Mouse (Mus musculus): ENCODE measurements at regions not wholly inside any gene's neighbourhood (a gene's known extent, or its start where the extent isn't known, plus 50 kb on each side); places are given as distances from the start of the nearest gene placed in this dataset.

- no peak for DNase-seq (ENCODE audit: low read depth, low spot score)
These were observed 206.6 kb downstream of the Rsl24d1 start for GRCm38 (mm10) chr9:73319704-73320307.

GRCm38 (mm10) chr9:73331066-73331465, 217.8 kb downstream of the Rsl24d1 start:
- DNase-seq (ENCODE audit: low read depth, low spot score): no peak

GRCm38 (mm10) chr9:73336039-73336438, 222.8 kb downstream of the Rsl24d1 start:
- no peak for DNase-seq (ENCODE audit: low read depth, low spot score)

GRCm38 (mm10) chr9:73337045-73337740, 224.0 kb downstream of the Rsl24d1 start:
- no peak for DNase-seq (ENCODE audit: low read depth, low spot score)

GRCm38 (mm10) chr9:73355876-73356275, 242.7 kb downstream of the Rsl24d1 start:
- no peak for DNase-seq (ENCODE audit: low read depth, low spot score)

- DNase-seq (ENCODE audit: low read depth, low spot score): no peak
These were observed 245.7 kb downstream of the Rsl24d1 start for GRCm38 (mm10) chr9:73358968-73359367.

- DNase-seq (ENCODE audit: low read depth, low spot score): no peak
These were observed 267.5 kb downstream of the Rsl24d1 start for GRCm38 (mm10) chr9:73380768-73381167.

- DNase-seq (ENCODE audit: low read depth, low spot score): no peak
These were observed 278.8 kb downstream of the Rsl24d1 start for GRCm38 (mm10) chr9:73392036-73392435.

- DNase-seq (ENCODE audit: low read depth, low spot score): no peak
These were observed 300.2 kb downstream of the Rsl24d1 start for GRCm38 (mm10) chr9:73413367-73413930.

GRCm38 (mm10) chr9:73416084-73416777, 303.0 kb downstream of the Rsl24d1 start:
- DNase-seq (ENCODE audit: low read depth, low spot score): no peak

Data from CD4-positive, CD25-positive, alpha-beta regulatory T cell, adult 2 months (primary cell).